Mouse (Mus musculus): Measurements from ENCODE around the gene Bsg. TPM values are rescaled to one million over a fixed set of nuclear protein-coding genes. Genes with fewer than 3 reads are reported as not detected.

Gene Bsg
- total and polyA plus RNA-seq, 3 experiments: 318 to 700 (median 346) TPM

DNA sequence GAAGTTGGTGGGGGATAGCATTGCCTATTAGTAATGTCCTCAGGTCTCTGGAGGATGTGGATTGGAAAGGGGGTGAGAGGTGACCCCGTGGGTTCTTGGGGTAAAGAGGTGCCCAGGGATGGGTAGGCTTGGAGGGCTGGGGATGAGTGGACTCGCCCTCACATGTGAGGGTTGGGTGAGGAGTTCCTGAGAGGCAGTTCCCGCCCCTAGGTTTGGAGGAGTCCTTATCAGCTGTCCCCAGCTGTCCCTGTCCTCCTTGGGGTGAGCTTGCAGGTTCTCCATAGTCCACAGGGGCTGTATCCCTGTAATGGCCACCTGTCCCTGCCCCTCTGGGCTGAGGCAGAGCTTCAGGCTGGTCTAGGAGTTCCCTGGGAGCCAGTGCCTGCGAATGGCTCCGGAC is 1.7 kb downstream of the Bsg start:
- Histone ChIP-seq H3K4me1 (ENCODE audit: control insufficient read depth in 1 of 2, insufficient read depth in 2 of 2, low read length in 2 of 2) (peaks cover 9 to 16% of the 10 kb centered on the region in 2 experiments; a peak in 3 of 4 replicates), H3K9ac (ENCODE audit: control insufficient read depth, low read depth, low read length, poor library complexity, severe bottlenecking) (peak overlapping the region; percentile 84), H3K79me2 (ENCODE audit: control insufficient read depth, insufficient read depth, low read length, poor library complexity) (peaks cover 41% of the 10 kb centered on the region), H3K4me3 (ENCODE audit: control insufficient read depth in 1 of 2, insufficient read depth in 1 of 2, low read depth in 2 of 2, low read length in 2 of 2) (peak overlapping the region; percentile 86 to 92), H3K27me3 (ENCODE audit: control insufficient read depth in 1 of 2, insufficient read depth in 2 of 2, low read length in 2 of 2) (no peaks in the 10 kb centered on the region), H3K9me3 (replicated peaks; ENCODE audit: insufficient read depth, low read length) (no peaks in the 10 kb centered on the region), H3K36me3 (ENCODE audit: control insufficient read depth in 1 of 2, insufficient read depth in 2 of 2, low read length in 2 of 2) (peaks cover 0 to 14% of the 10 kb centered on the region in 2 experiments; a peak in 2 of 4 replicates), H3K27ac (ENCODE audit: control insufficient read depth, low read depth, low read length) (peak overlapping the region; percentile 12)
- TF ChIP-seq MEF2A (IDR thresholded peaks at IDR 0.05; ENCODE audit: extremely low read depth, insufficient replicate concordance, low read depth, low read length, poor library complexity, severe bottlenecking) (no peak), MAX (IDR thresholded peaks at IDR 0.05; ENCODE audit: low read length) (no peak), ZNF384 (IDR thresholded peaks at IDR 0.05; ENCODE audit: low read depth, low read length) (no peak), RCOR1 (IDR thresholded peaks at IDR 0.05; ENCODE audit: low read depth, low read length) (no peak), TCF12 (IDR thresholded peaks at IDR 0.05; ENCODE audit: low read depth, low read length) (peak; percentile 87), SIN3A (IDR thresholded peaks at IDR 0.05; ENCODE audit: low read length) (peak; percentile 60), MXI1 (IDR thresholded peaks at IDR 0.05; ENCODE audit: low read depth, low read length) (0 out of 2 replicates have a peak, but pooled peaks have one; percentile 41), GABPA (IDR thresholded peaks at IDR 0.05; ENCODE audit: low read depth, low read length) (no peak), UBTF (IDR thresholded peaks at IDR 0.05; ENCODE audit: borderline replicate concordance, insufficient read depth, low read depth, low read length) (no peak), EP300 (IDR thresholded peaks at IDR 0.05; ENCODE audit: low read depth in 1 of 2, low read length in 2 of 2) (peak; percentile 59 to 70), TAL1 (IDR thresholded peaks at IDR 0.05; ENCODE audit: low read length) (peak; percentile 99), ETS1 (IDR thresholded peaks at IDR 0.05; ENCODE audit: low read depth, low read length) (peak; percentile 56), E2F4 (IDR thresholded peaks at IDR 0.05; ENCODE audit: borderline replicate concordance, low read depth, low read length) (no peak), MAFK (IDR thresholded peaks at IDR 0.05; ENCODE audit: borderline replicate concordance, low read depth, low read length) (no peak), GATA1 (IDR thresholded peaks at IDR 0.05; ENCODE audit: low read depth, low read length) (peak; percentile 83), POLR2A (IDR thresholded peaks at IDR 0.05; ENCODE audit: control insufficient read depth in 1 of 2, insufficient read depth in 1 of 2, low read depth in 1 of 2, low read length in 2 of 2, poor library complexity in 1 of 2) (peak in 1 of 2 experiments; percentile 36; a peak in 1 of 4 replicates)
- DNase-seq (ENCODE audit: low read depth, low spot score): peak; percentile 78

DNA sequence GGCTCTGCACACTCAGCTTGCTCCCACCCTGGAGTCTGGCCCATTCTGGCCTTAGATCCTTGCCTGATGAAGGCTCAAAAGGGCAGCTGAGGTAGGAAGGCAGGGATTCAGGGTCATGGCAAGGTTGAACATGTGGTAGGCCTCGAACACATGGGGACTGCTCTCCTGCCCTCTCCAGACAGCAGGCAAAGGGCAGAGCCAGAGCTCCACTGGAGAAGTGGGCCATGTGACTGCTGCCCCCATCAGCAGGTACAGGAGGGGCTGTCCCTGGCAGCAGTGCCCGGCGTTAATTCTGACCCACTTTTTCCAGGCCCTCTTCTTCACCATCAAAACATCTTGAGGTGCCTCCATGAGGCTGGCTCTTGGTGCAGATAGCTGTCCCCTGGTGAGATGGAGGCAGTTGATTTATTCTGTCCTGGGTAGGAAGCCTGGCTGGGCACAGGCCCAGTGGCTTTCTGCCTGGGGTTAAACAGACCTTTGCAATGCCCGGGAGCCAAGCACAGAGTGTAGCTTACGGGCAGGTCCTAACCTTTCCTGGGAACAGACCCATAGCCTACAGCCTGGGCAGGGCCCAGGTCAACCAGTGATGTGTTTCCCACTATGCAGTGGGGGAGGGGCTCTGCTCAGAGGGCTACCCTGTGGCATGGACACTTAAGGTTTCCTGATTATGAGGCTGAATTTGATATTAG is 2.3 kb downstream of the Bsg start:
- TF ChIP-seq USF2 (IDR thresholded peaks at IDR 0.05; ENCODE audit: borderline replicate concordance in 1 of 2, insufficient read depth in 1 of 2, low read depth in 1 of 2, low read length in 2 of 2) (no peak), HCFC1 (IDR thresholded peaks at IDR 0.05; ENCODE audit: low read depth, low read length) (no peak), ETS1 (IDR thresholded peaks at IDR 0.05; ENCODE audit: low read depth, low read length) (no peak), GATA1 (IDR thresholded peaks at IDR 0.05; ENCODE audit: low read depth, low read length) (no peak), MAX (IDR thresholded peaks at IDR 0.05; ENCODE audit: low read length) (no peak), ZMIZ1 (IDR thresholded peaks at IDR 0.05; ENCODE audit: low read depth, low read length) (no peak), ZNF384 (IDR thresholded peaks at IDR 0.05; ENCODE audit: low read depth, low read length) (no peak), ELF1 (IDR thresholded peaks at IDR 0.05; ENCODE audit: low read depth, low read length) (no peak), USF1 (IDR thresholded peaks at IDR 0.05; ENCODE audit: low read depth, low read length) (no peak), POLR2A (IDR thresholded peaks at IDR 0.05; ENCODE audit: control insufficient read depth in 1 of 2, insufficient read depth in 1 of 2, low read depth in 1 of 2, low read length in 2 of 2, poor library complexity in 1 of 2) (no peak), GABPA (IDR thresholded peaks at IDR 0.05; ENCODE audit: low read depth, low read length) (no peak), CTCF (IDR thresholded peaks at IDR 0.05 in 2 of 3, conservative IDR thresholded peaks at IDR 0.05 in 1 of 3; ENCODE audit: control insufficient read depth in 1 of 3, insufficient read depth in 1 of 3, low read depth in 2 of 3, low read length in 3 of 3, poor library complexity in 1 of 3, severe bottlenecking in 1 of 3) (no peak), ZC3H11A (IDR thresholded peaks at IDR 0.05; ENCODE audit: low read depth, low read length) (no peak), NRF1 (IDR thresholded peaks at IDR 0.05; ENCODE audit: insufficient read depth, low read depth, low read length, poor library complexity, severe bottlenecking) (no peak), MYC (IDR thresholded peaks at IDR 0.05; ENCODE audit: low read depth, low read length) (no peak), MYB (IDR thresholded peaks at IDR 0.05; ENCODE audit: low read depth, low read length) (no peak)
- H3K9ac ChIP-seq (ENCODE audit: control insufficient read depth, low read depth, low read length, poor library complexity, severe bottlenecking): peak overlapping the region; percentile 84
- no peaks in the 10 kb centered on the region for H3K27me3 ChIP-seq (ENCODE audit: control insufficient read depth in 1 of 2, insufficient read depth in 2 of 2, low read length in 2 of 2)
- peaks cover 0 to 14% of the 10 kb centered on the region in 2 experiments; a peak in 2 of 4 replicates for H3K36me3 ChIP-seq (ENCODE audit: control insufficient read depth in 1 of 2, insufficient read depth in 2 of 2, low read length in 2 of 2)
- no peak overlapping the region for H3K27ac ChIP-seq (ENCODE audit: control insufficient read depth, low read depth, low read length)
- no peaks in the 10 kb centered on the region for H3K9me3 ChIP-seq (replicated peaks; ENCODE audit: insufficient read depth, low read length)
- H3K4me1 ChIP-seq (ENCODE audit: control insufficient read depth in 1 of 2, insufficient read depth in 2 of 2, low read length in 2 of 2): peaks cover 9 to 16% of the 10 kb centered on the region in 2 experiments; a peak in 3 of 4 replicates
- H3K79me2 ChIP-seq (ENCODE audit: control insufficient read depth, insufficient read depth, low read length, poor library complexity): peaks cover 41% of the 10 kb centered on the region
- no peak for DNase-seq (ENCODE audit: low read depth, low spot score)
- peak overlapping the region; percentile 11 to 28; a peak in 1 of 4 replicates for H3K4me3 ChIP-seq (ENCODE audit: control insufficient read depth in 1 of 2, insufficient read depth in 1 of 2, low read depth in 2 of 2, low read length in 2 of 2)
